ENCODE assay signal across 10 mouse cellular contexts in the genomic region with DNA sequence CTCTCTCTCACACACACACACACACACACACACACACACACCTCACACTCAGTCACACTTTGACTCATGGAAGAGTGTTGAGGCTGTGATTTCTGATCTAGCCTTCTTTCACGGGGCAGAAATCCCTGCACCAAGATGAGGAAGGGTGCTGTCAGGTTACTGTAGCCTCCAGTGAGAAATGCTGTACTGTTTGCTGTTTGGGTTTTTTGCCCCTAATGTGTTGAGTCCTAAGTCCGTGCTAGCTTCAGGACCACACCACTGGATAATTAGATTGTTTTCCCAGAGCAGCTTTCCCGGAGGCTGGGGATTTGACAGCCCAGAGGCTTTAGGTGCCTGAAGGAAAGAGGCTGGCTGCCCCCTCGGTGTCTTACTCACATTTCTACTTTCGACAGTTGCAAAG. TPM values are rescaled to one million over a fixed set of nuclear protein-coding genes. Genes with fewer than 3 reads are reported as not detected.
DNase-seq lines count a peak whose midpoint lies in the region; ATAC-seq lines count a peak whose summit lies in the region.
"Had no signal": no experiment of that assay in that cellular context is flagged by ENCODE, and none has a peak within 500 bp of the region (broad histone marks: within the 10 kb centered on the region; RNA-seq: fewer than 3 reads in every experiment).

No protein-coding gene starts in this region.

- peaks cover 8% of the 10 kb centered on the region; the same call in 1 of the 2 replicates for H3K27me3 ChIP-seq in heart, embryonic 15.5 days
- peaks cover 3% of the 10 kb centered on the region; the same call in 1 of the 2 replicates for H3K27me3 ChIP-seq in embryonic facial prominence, embryonic 14.5 days (replicated peaks; ENCODE audit: control insufficient read depth, insufficient read depth, low read length)
- peaks cover 10% of the 10 kb centered on the region; the same call in 1 of the 2 replicates for H3K27me3 ChIP-seq in intestine, embryonic 14.5 days (replicated peaks; ENCODE audit: control insufficient read depth, insufficient read depth, low read length)
- H3K27me3 ChIP-seq in midbrain, embryonic 16.5 days (ENCODE audit: control insufficient read depth, insufficient read depth, low read depth, low read length): no peaks in the 10 kb centered on the region

- intact Hi-C loops in heart, postnatal 25 days (cut with DNase I): loop anchor here (2.0 kb wide), 1 partner anchor 252 kb away; no protein-coding TSS in a partner anchor

- H3K4me3 ChIP-seq in heart, embryonic 15.5 days: peak overlapping the region; percentile 60
- H3K4me3 ChIP-seq in embryonic facial prominence, embryonic 14.5 days (ENCODE audit: low read depth, low read length): peak overlapping the region; percentile 48
- 0 out of 2 replicates have a peak overlapping the region, but pooled peaks have one; percentile 33 for H3K4me3 ChIP-seq in intestine, embryonic 14.5 days (ENCODE audit: low read depth, low read length)
- no peak overlapping the region for H3K4me3 ChIP-seq in midbrain, embryonic 16.5 days (ENCODE audit: low read depth, low read length)

- H3K4me1 ChIP-seq in heart, embryonic 15.5 days (replicated peaks): peaks cover 8% of the 10 kb centered on the region; the same call in 1 of the 2 replicates
- 0 out of 2 replicates have a peak, but pooled peaks cover 3% of the 10 kb centered on the region for H3K4me1 ChIP-seq in embryonic facial prominence, embryonic 14.5 days (ENCODE audit: control insufficient read depth, insufficient read depth, low read length)
- H3K4me1 ChIP-seq in intestine, embryonic 14.5 days (replicated peaks; ENCODE audit: control insufficient read depth, insufficient read depth, low read length): peaks cover 8% of the 10 kb centered on the region; the same call in 1 of the 2 replicates
- no peaks in the 10 kb centered on the region; the same call in 1 of the 2 replicates for H3K4me1 ChIP-seq in midbrain, embryonic 16.5 days (ENCODE audit: control insufficient read depth, insufficient read depth, low read length)
- H3K4me1 ChIP-seq: liver, embryonic 13.5 days had no signal

- ATAC-seq in heart, embryonic 15.5 days (replicated peaks; ENCODE audit: insufficient number of reproducible peaks, insufficient read depth, low FRiP score, low read depth): no peak
- ATAC-seq in embryonic facial prominence, embryonic 14.5 days (ENCODE audit: low read depth): peak; percentile 8; the same call in 1 of the 2 replicates
- ATAC-seq in intestine, embryonic 14.5 days (replicated peaks; ENCODE audit: low FRiP score, low TSS enrichment, low read depth): peak; percentile 36
- ATAC-seq in midbrain, embryonic 16.5 days: no peak

- WGBS in heart, embryonic 15.5 days: 7% methylated on average over 5 of the region's 5 CpGs
- WGBS in embryonic facial prominence, embryonic 14.5 days: 3% methylated on average over 4 of the region's 5 CpGs
- WGBS in intestine, embryonic 14.5 days: 10% methylated on average over 5 of the region's 5 CpGs
- WGBS in midbrain, embryonic 16.5 days: 6% methylated on average over 5 of the region's 5 CpGs

- no peak overlapping the region for H3K9ac ChIP-seq in heart, embryonic 15.5 days
- H3K9ac ChIP-seq in embryonic facial prominence, embryonic 14.5 days (ENCODE audit: low read depth, low read length): peak overlapping the region; percentile 69
- no peak overlapping the region for H3K9ac ChIP-seq in intestine, embryonic 14.5 days (ENCODE audit: low read length)
- no peak overlapping the region for H3K9ac ChIP-seq in midbrain, embryonic 16.5 days (ENCODE audit: low read depth, low read length)
- H3K9ac ChIP-seq: liver, embryonic 13.5 days had no signal

- H3K27ac ChIP-seq in heart, embryonic 15.5 days: no peak overlapping the region
- no peak overlapping the region for H3K27ac ChIP-seq in embryonic facial prominence, embryonic 14.5 days (replicated peaks; ENCODE audit: low read depth, low read length)
- no peak overlapping the region for H3K27ac ChIP-seq in intestine, embryonic 14.5 days (ENCODE audit: low read depth)
- H3K27ac ChIP-seq in midbrain, embryonic 16.5 days (ENCODE audit: low read length): no peak overlapping the region
- H3K27ac ChIP-seq: liver, embryonic 13.5 days had no signal

- peak overlapping the region; percentile 95 for H3K4me2 ChIP-seq in heart, embryonic 15.5 days
- peak overlapping the region; percentile 81 for H3K4me2 ChIP-seq in embryonic facial prominence, embryonic 14.5 days (ENCODE audit: low read depth, low read length)
- peak overlapping the region; percentile 94 for H3K4me2 ChIP-seq in intestine, embryonic 14.5 days (ENCODE audit: low read length)
- peak overlapping the region; percentile 72 for H3K4me2 ChIP-seq in midbrain, embryonic 16.5 days (ENCODE audit: low read length)

- no peak for DNase-seq in heart, postnatal 25 days (ENCODE audit: low spot score)
- DNase-seq in embryonic facial prominence, embryonic 14.5 days (ENCODE audit: low spot score): no peak
- no peak for DNase-seq in intestine, embryonic 14.5 days (ENCODE audit: low spot score)
- DNase-seq in thymus, postnatal 10 days (ENCODE audit: low spot score in 2 of 2): no peak
- no peak for DNase-seq in frontal cortex, postnatal 10 days (ENCODE audit: low spot score in 2 of 2)
- DNase-seq in testis, postnatal 10 days (ENCODE audit: low spot score): no peak
- DNase-seq: liver, embryonic 13.5 days; thymus, postnatal 4 days had no signal

- H3K9me3 ChIP-seq in heart, embryonic 15.5 days (replicated peaks): no peaks in the 10 kb centered on the region
- no peaks in the 10 kb centered on the region for H3K9me3 ChIP-seq in embryonic facial prominence, embryonic 14.5 days (ENCODE audit: control insufficient read depth, low read length)
- no peaks in the 10 kb centered on the region for H3K9me3 ChIP-seq in intestine, embryonic 14.5 days (ENCODE audit: control insufficient read depth, low read length)
- H3K9me3 ChIP-seq in midbrain, embryonic 16.5 days (replicated peaks; ENCODE audit: control insufficient read depth, low read length, poor library complexity, severe bottlenecking): no peaks in the 10 kb centered on the region
- H3K9me3 ChIP-seq: liver, embryonic 13.5 days had no signal

- H3K36me3 ChIP-seq in heart, embryonic 15.5 days: no peaks in the 10 kb centered on the region
- no peaks in the 10 kb centered on the region for H3K36me3 ChIP-seq in embryonic facial prominence, embryonic 14.5 days (ENCODE audit: control insufficient read depth, insufficient read depth, low read length)
- H3K36me3 ChIP-seq in intestine, embryonic 14.5 days (ENCODE audit: control insufficient read depth, insufficient read depth, low read length): no peaks in the 10 kb centered on the region
- no peaks in the 10 kb centered on the region for H3K36me3 ChIP-seq in midbrain, embryonic 16.5 days (ENCODE audit: control insufficient read depth, insufficient read depth, low read length)
- H3K36me3 ChIP-seq: liver, embryonic 13.5 days had no signal

RNA-seq across cellular contexts. Expression of gene Ptgfr, which starts 1.0 kb away (rescaled TPM):
- 1.2 and 1.3 TPM in 2 replicates for polyA plus RNA-seq in heart, embryonic 15.5 days (2015; fragmentation: Nextera tagmentation; extraction: Ambion mirVana)
- 1 to 10 TPM; 3.1 to 5.0 TPM for total RNA-seq in heart, postnatal 25 days (2021)
- 9.2 and 10.2 TPM in 2 replicates for polyA plus RNA-seq in embryonic facial prominence, embryonic 14.5 days (2014; fragmentation: Nextera tagmentation; extraction: Ambion mirVana)
- 0.42 and 0.89 TPM in 2 replicates for polyA plus RNA-seq in intestine, embryonic 14.5 days (2014; fragmentation: Nextera tagmentation; extraction: Ambion mirVana)
- polyA plus RNA-seq in midbrain, embryonic 16.5 days (2015; fragmentation: Nextera tagmentation; extraction: Ambion mirVana): 0.60 and 1.0 TPM in 2 replicates

Comparison
In these comparisons a context has a peak if more than half of its experiments do, and no peak if none do; other contexts are left out.
1. ATAC-seq: peak in embryonic facial prominence, embryonic 14.5 days (single experiment) and intestine, embryonic 14.5 days (single experiment); none in heart, embryonic 15.5 days (single experiment) and midbrain, embryonic 16.5 days (single experiment).
2. Peak in every context shown above with its lines, with median percentiles within 50 percentile points of each other: H3K4me2 ChIP-seq.